Mouse (Mus musculus) gastrocnemius, adult 2 months (tissue): Measurements from ENCODE around the gene Ppp1r3g. TPM values are rescaled to one million over a fixed set of nuclear protein-coding genes. Genes with fewer than 3 reads are reported as not detected.
A peak's percentile ranks its signal among the peaks of the same experiment; 100 is the strongest.

Experiments
- DNase-seq: peaks from one replicate; pipeline ENCODE4 v3.0.0; 2022
- H3K27ac ChIP-seq: fragments of 200-600 bp; 2 replicates; pipeline ENCODE4 v1.8.1; 2022; ENCODE audit warnings: mild to moderate bottlenecking
- H3K4me3 ChIP-seq: fragments of 200-600 bp; 2 replicates; pipeline ENCODE4 v1.8.1; 2022; ENCODE audit warnings: mild to moderate bottlenecking, moderate library complexity
- CTCF ChIP-seq: fragments of 200-600 bp; IDR thresholded peaks from 2 replicates; pipeline ENCODE4 v1.8.1; 2022; ENCODE audit warnings: antibody characterized with exemption, mild to moderate bottlenecking, moderate library complexity
- intact Hi-C: fragments of 180-260 bp; cut with DNase I; formaldehyde crosslinking; loops from one replicate; pipeline ENCODE4 v1.15.1; 2025
- total RNA-seq, 2 experiments: library from RNA; stranded (reverse); gene quantifications; 2 replicates each; pipeline ENCODE4 v1.2.3; 2021

Gene Ppp1r3g
- total RNA-seq, 2 experiments from 2014 or later: not detected

DNA sequence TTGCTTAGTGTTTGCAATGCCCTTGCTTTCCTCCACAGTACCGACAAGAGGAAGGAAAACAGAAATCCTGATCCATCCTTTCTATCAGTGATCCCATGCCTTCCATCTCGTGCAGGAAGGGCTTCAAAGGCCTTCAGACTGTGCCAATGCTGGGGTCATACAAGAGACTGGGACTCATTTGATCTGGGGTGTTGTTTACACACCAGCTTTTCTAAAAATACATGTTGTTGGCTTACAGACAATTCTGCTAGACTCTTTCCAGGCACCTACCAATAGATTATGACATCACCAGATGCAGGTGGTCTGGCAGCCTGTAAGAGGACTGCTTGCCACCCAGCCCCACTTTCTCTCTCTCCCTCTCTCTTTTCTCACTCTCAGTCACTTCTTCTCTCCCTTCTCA lies 51.3 kb downstream of the Ppp1r3g start:
- intact Hi-C loops: no loop called here
- TF ChIP-seq CTCF: no peak
- Histone ChIP-seq H3K4me3 (no peak overlapping the region), H3K27ac (peak overlapping the region; percentile 76)
- peak; percentile 33 for DNase-seq

DNA sequence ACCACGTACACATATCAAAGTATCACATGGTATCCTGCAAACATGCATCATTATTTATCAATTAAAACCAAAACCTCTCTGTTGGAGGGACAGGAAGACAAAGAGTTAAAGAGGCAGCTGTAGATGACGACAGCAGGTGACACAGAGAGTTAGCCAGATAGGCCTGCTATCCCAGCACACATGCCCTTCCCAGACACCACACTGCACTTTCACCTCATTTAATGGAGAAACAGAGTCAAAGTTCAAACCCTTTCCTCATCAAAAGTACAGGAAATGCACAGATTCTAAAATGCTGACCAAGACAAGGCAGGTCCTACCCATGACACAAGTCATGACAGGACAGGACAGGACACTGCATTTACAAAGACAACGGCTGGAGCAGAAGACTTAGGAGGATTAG lies 57.0 kb downstream of the Ppp1r3g start:
- Histone ChIP-seq H3K27ac (no peak overlapping the region), H3K4me3 (no peak overlapping the region)
- intact Hi-C loops: no loop called here
- TF ChIP-seq CTCF: no peak
- DNase-seq: no peak

DNA sequence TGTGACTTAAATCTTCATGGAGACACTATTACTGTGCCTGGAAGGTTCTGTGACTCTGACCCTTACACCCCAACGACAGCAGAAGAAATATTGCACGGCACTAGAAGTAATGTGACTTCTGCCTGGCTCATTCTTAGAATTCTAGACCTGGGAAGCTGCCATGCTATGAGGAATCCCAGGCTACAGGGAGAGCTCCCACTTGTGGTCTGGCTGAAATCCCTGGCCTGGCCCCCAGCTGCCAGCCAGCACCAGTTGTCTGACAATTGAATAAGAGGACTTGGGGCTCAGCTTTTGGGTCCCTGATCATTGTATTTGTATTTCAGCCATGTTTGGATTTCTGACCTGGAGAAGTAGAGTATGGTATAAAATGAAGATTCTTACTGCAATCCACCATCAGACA lies 59.4 kb downstream of the Ppp1r3g start:
- Histone ChIP-seq H3K4me3 (no peak overlapping the region), H3K27ac (no peak overlapping the region)
- intact Hi-C loops: loop anchor here (2.0 kb wide), 3 partner anchors 99 to 1295 kb away; partner anchors contain the start of genes Fars2 and Lyrm4
- DNase-seq: peak; percentile 25
- peak; percentile 4; the same call in 1 of the 2 replicates for TF ChIP-seq CTCF

DNA sequence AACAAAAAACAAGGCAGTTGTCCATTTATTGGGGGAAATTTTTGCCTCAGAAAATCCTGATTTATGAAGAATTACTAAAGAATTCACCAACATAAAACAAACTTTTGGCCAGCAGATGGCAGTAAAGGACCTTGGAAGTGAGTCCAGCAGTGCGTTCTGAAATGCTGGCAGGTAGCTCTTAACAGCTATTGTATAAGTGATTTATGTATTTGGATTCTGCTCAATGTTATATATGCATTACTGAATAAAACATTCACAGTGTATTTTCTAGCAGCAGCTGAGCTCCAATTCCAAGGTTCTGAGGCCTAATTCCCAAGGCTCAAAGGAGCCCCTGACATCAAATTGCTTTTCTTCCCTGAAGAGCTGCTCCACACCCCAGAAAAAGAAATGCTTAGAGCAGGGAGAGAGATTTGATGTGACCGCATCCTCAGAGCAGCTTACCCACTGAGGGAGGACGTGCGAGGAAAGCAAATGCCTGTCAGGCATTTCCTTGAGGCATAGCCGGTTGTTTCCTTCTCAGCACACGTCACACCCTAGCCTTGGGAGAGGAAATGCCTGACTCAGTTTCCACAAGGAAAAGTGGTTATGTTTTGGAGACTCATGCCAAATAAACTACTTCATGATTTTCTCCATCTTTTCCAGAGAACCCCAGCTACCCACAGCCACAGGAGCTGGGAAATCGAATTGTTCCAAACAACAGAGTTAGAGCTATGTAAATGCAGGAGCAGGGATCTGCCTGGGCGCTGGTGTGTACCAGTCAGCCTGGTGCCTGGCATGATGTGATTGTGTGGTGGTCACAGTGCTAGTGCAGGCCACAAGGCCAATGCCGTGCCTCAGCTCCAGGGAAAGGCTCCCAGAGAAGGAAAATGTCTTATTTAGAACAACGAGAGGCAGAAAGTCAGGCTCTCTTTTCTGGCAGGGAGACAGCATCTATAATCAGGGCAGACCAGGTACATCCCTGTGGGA lies 61.0 kb downstream of the Ppp1r3g start:
- peak; percentile 78 for TF ChIP-seq CTCF
- intact Hi-C loops: loop anchor here (2.0 kb wide), 3 partner anchors 97 to 1293 kb away; partner anchors contain the start of genes Fars2 and Lyrm4
- DNase-seq: peak; percentile 43
- H3K27ac ChIP-seq: no peak overlapping the region
- no peak overlapping the region for H3K4me3 ChIP-seq

Other genes starting within 250 kb of the Ppp1r3g start
- gene Rpp40, start 52.5 kb upstream of the Ppp1r3g start, total RNA-seq: 10 to 100 TPM; 13.9 to 15.1 TPM
- 10 to 100 TPM; 40.8 to 43.4 TPM for gene Fars2, start 158.6 kb downstream of the Ppp1r3g start, total RNA-seq
- gene Lyrm4, start 158.7 kb downstream of the Ppp1r3g start, total RNA-seq: 1 to 10 TPM; 4.4 to 6.4 TPM